Mouse (Mus musculus): Measurements from ENCODE around the gene Fgf18. TPM values are rescaled to one million over a fixed set of nuclear protein-coding genes. Genes with fewer than 3 reads are reported as not detected.
A peak's percentile ranks its signal among the peaks of the same experiment; 100 is the strongest.

The Fgf18 gene
- total RNA-seq, 2 experiments from 2014 or later: 3.4 to 4.0 TPM

DNA sequence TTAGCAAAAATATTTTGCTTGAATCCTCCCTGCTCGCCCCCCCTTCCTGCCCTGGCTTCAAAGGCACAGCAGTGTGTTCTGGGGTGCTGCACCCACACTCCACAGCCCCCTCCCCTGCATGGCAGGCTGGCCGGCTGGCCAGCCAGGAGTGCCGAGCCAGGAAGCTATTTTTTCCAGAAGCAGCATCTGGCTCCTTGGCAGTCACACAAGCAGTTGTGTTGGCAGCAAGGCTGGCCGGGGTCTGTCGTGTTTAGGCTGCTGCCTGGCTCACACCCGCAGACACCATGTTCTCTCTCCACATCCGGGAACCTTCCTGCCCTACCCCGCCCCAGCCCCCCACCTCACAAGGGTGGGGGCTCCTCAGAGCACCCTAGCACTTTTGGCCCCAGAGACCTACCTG lies 71.9 kb downstream of the Fgf18 start:
- peak in 1 of 2 experiments; percentile 30 for DNase-seq (ENCODE audit: low spot score in 2 of 2)

DNA sequence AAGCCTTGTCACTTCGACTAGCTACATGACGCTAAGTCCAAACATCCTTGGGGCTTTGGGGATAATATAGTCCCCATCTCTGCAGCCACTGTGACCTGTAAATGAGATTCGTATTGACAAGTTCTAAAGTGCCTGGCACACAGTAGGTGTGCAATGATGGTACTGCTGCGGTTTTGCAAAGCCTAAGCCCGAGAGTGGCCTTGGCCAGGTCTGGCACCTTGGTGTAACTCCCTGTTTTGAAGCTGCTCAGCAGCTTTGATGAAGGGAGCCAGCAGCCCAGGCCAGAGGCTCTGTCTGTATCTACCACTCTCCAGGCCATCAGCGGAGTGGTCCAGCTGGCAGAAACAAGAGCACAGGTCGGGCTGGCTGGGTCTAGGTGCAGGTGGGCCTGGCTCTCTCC lies 72.7 kb downstream of the Fgf18 start:
- no peak for DNase-seq (ENCODE audit: low spot score in 2 of 2)

- no peak for DNase-seq (ENCODE audit: low spot score in 2 of 2)
Measured at GRCm38 (mm10) chr11:33071358-33071922, 75.8 kb downstream of the Fgf18 start.

GRCm38 (mm10) chr11:33070520-33070919 lies 76.7 kb downstream of the Fgf18 start:
- peak in 1 of 2 experiments; percentile 13 for DNase-seq (ENCODE audit: low spot score in 2 of 2)

Other genes with a start within 250 kb of the Fgf18 start
- gene Npm1, start 15.8 kb upstream of the Fgf18 start, total RNA-seq (2021): 100 to 1,000 TPM; 176 to 183 TPM
- not detected for gene Tlx3, start 56.2 kb upstream of the Fgf18 start, total RNA-seq (2021)
- under 1 TPM in 1 of 2 experiments, not detected in 1; 0.84 TPM for gene Gm12117, start 129.3 kb upstream of the Fgf18 start, total RNA-seq (2021)

Measured in layer of hippocampus, adult 18-20 months (tissue).